Mouse (Mus musculus) activated CD4-positive, CD25-positive, alpha-beta regulatory T cell, adult 9 weeks (primary cell): ENCODE data around the gene Slc47a1. TPM values are rescaled to one million over a fixed set of nuclear protein-coding genes. Genes with fewer than 3 reads are reported as not detected.

ENCODE experiments used
- polyA plus RNA-seq: library from polyadenylated mRNA; unstranded; fragments of 100-300 nt; shearing (Covaris generic); gene quantifications from one replicate; pipeline ENCODE4 v1.2.1, GENCODE M21; 2017

Gene Slc47a1
- not detected for polyA plus RNA-seq

GRCm38 (mm10) chr11:61377881-61378613 lies at the start of gene Slc47a1:
Gene Slc47a1, minus strand, starts transcription at chr11:61378345.

GRCm38 (mm10) chr11:61342505-61343420 lies 35.4 kb downstream of the Slc47a1 start, which contains the start of gene Slc47a2:
Gene Slc47a2, minus strand, starts transcription at chr11:61342860.

Other genes starting within 250 kb of the Slc47a1 start
- 19.2 TPM for gene Usp22, start 203.3 kb downstream of the Slc47a1 start, polyA plus RNA-seq
- gene Aldh3a1, start 170.8 kb downstream of the Slc47a1 start, polyA plus RNA-seq, result not detected
- gene Aldh3a2, start 110.9 kb downstream of the Slc47a1 start, polyA plus RNA-seq, result 55.8 TPM
- not detected for gene Slc47a2, start 35.5 kb downstream of the Slc47a1 start, polyA plus RNA-seq
- not detected for gene Rnf112, start 75.8 kb upstream of the Slc47a1 start, polyA plus RNA-seq
- not detected for gene Mfap4, start 107.1 kb upstream of the Slc47a1 start, polyA plus RNA-seq
- gene Mapk7, start 116.1 kb upstream of the Slc47a1 start, polyA plus RNA-seq, result 32.9 TPM
- gene B9d1, start 126.8 kb upstream of the Slc47a1 start, polyA plus RNA-seq, result 5.5 TPM
- gene Epn2, start 201.3 kb upstream of the Slc47a1 start, polyA plus RNA-seq, result 0.42 TPM